Mouse (Mus musculus): ENCODE results near the gene Efcab3.

- peak; percentile 90 for TF ChIP-seq CTCF (IDR thresholded peaks at IDR 0.05; ENCODE audit: low read depth)
- TF ChIP-seq EP300 (IDR thresholded peaks at IDR 0.05; ENCODE audit: low read depth), result no peak
These were observed 60.6 kb downstream of the Efcab3 start for GRCm38 (mm10) chr11:105123986-105124385.

Data from liver, embryonic 14.5 days (tissue).